Mouse (Mus musculus) E14TG2a.4 (cell line): Measurements from ENCODE around the gene Il10ra.

Source experiments
- H3K27me3 ChIP-seq: 2 replicates; pipeline ENCODE4 v1.6.1; 2014; ENCODE audit warnings: low read length, control low read depth; ENCODE audit not compliant: insufficient read depth
- H3K36me3 ChIP-seq: 2 replicates; pipeline ENCODE4 v1.6.1; 2014; ENCODE audit warnings: low read length, control low read depth; ENCODE audit not compliant: insufficient read depth
- H3K4me1 ChIP-seq: replicated peaks from 2 replicates; pipeline ENCODE4 v1.6.1; 2014; ENCODE audit warnings: low read depth, low read length, control low read depth
- H3K4me3 ChIP-seq: replicated peaks from 2 replicates; pipeline ENCODE4 v1.5.1; 2014; ENCODE audit warnings: mild to moderate bottlenecking, low read length
- H3K9me3 ChIP-seq: 2 replicates; pipeline ENCODE4 v1.6.1; 2014; ENCODE audit warnings: low read length, control low read depth
- CTCF ChIP-seq: conservative IDR thresholded peaks from 2 replicates; pipeline ENCODE4 v1.5.1; 2014; ENCODE audit warnings: low read length
- NANOG ChIP-seq: IDR thresholded peaks from 2 replicates; pipeline ENCODE4 v1.6.1; 2014; ENCODE audit warnings: borderline replicate concordance, low read length, mixed read lengths
- POU5F1 ChIP-seq: IDR thresholded peaks from 2 replicates; pipeline ENCODE4 v1.6.1; 2014; ENCODE audit warnings: low read length, borderline replicate concordance

The Il10ra gene

DNA sequence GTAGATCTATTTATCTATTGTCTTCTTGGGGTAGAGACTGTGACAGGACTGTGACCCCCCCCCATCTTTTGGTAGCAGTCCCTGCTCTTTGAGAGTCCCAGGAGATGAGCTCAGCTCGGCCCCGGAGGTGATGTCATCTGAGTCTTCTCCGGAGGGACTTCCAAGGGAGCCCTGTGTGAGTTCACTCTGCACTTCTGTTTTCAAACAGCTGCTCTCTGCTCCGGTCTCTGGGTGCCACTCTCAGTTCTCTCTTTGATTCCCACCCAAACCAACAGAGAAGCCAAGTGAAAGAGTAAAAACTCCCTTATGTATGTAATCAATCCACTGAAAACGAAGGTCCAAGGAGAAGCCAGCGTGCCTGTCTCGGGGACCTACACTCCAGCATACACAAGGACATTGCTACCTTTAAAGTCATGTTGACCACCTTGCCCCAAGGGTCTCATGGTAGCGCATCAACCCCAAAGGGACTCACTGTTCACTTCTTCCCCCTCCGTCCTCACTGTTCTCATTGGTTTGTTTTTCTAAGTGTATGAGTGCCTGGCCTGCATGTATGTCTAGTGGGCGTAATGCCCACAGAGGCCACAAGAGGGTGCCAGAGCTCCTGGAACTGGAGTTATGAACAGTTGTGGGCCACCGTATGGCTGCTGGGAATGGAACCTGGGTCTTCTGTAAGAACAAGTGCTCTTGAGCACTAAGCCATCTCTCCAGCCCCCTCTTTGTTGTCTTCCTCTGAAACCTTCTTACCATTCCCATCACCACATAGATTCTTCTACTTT is 30.5 kb upstream of the Il10ra start:
- H3K36me3 ChIP-seq = no peaks in the 10 kb centered on the region
- peaks cover 12% of the 10 kb centered on the region for H3K9me3 ChIP-seq
- no peaks in the 10 kb centered on the region for H3K27me3 ChIP-seq
- peaks cover 18% of the 10 kb centered on the region for H3K4me1 ChIP-seq
- H3K4me3 ChIP-seq = no peak overlapping the region
- TF ChIP-seq NANOG (no peak), CTCF (peak; percentile 84)

DNA sequence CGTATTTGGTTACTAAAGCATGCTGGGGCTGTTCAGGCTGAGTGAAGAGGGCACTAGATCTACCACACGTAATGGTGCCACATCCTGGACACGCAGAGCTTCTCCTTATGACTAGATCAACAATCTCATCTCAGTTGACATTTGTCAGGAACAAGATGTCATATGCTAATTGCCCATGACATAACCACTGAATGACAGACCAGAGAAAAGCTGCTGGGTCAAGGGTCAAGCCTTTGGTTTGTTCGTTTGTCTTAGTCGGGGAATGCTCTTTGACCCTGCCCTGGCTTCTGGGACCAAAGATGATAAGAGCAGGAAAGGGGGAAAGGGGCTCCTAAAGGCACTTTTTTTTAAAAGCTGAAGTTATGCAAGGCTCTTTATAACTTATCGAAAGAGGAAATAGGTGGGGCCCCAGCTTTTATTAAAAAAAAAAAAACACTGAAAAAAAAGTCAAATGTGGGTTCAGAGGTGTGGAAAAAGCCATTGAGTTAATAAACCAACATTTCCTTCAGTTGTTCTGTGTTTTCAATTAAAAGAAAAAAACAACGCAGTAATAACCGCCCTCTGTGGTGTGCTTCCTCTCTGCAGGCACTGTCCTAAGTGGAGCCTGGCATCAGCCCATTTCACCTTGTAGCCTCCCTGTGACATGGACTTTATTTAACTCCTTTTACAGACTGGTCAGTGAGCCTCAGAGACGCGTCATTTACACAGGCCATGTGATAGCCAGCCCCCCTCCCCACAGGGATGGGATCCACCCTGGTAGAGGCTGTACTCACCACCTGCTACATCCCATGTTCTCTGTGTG is 25.5 kb upstream of the Il10ra start:
- no peaks in the 10 kb centered on the region for H3K36me3 ChIP-seq
- H3K27me3 ChIP-seq = no peaks in the 10 kb centered on the region
- no peaks in the 10 kb centered on the region for H3K4me1 ChIP-seq
- TF ChIP-seq POU5F1 (no peak), NANOG (no peak), CTCF (no peak)
- H3K4me3 ChIP-seq = no peak overlapping the region
- H3K9me3 ChIP-seq = no peaks in the 10 kb centered on the region

DNA sequence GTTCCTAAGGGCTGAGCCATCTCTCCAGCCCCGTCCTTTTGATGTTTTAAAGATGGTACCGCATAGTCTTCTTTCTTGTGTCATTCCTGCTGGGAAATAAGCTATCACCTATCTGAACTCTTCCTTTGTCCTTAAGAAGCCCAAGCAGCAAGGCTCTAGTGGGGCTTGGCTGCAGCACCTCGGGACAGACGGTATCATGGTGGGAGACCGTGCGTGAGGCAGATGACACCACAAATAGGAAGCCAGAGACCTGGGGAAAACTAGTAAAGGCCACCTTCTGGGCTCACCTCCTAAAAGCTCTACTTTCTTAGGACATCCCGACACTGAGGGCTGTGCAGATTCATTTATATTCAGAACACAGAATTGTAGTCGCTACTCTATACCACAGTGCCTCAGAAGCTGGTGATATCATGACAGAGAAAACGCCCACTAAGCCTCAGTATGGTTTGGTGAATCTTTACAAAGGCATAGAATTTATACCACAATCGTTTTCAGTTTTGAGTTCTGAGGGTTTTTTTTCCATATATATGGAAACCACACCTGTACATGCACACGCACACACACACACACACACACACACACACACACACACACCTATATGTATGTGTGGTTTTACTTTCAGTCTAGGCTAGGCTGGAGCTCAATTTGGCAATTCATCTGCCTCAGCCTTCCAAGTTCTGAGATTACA is 22.7 kb upstream of the Il10ra start:
- TF ChIP-seq CTCF (no peak), POU5F1 (no peak), NANOG (no peak)
- Histone ChIP-seq H3K36me3 (no peaks in the 10 kb centered on the region), H3K4me1 (no peaks in the 10 kb centered on the region), H3K27me3 (no peaks in the 10 kb centered on the region), H3K4me3 (no peak overlapping the region), H3K9me3 (no peaks in the 10 kb centered on the region)

DNA sequence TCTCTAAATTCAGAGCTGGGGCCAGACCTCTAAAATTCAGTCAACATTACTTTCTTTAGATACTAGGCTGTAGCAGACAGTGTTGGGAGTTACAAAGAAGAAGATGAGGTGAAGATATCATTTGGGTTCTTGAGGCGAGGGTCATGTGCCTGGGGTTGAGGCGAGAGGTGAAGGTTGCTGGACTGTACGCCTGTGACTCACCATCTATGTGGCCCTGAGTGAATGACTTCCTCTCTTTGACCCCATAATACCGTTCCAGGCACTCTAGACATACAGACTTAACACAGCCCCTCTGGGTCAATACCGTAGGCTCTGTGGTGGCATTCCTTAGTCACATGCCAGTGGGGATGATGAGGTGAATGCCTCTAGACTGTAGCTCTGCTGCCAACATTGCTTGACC is 13.5 kb upstream of the Il10ra start:
- Histone ChIP-seq H3K9me3 (no peaks in the 10 kb centered on the region), H3K36me3 (no peaks in the 10 kb centered on the region), H3K4me1 (no peaks in the 10 kb centered on the region), H3K4me3 (no peak overlapping the region), H3K27me3 (no peaks in the 10 kb centered on the region)
- no peak for TF ChIP-seq NANOG
- TF ChIP-seq POU5F1 = no peak
- no peak for TF ChIP-seq CTCF

DNA sequence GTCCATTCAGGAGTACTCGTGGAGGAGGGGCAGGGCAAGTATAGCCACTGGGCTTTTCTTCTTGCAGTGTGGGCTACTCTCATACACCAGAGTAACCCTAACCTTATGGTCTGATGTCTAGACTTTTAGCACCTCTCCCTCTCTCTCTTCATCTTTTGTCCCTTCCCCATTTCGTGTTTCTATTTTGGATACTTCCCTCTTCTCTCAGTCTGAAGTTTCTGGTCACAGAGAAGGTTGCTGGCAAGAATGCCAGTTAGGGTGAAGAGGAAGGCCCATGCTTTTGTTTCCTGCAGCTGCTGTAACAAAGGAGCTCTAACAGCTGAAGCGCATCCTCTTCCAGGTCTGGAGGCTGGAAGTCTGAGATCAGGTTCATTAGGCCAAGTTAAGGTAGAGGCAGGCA is 11.9 kb upstream of the Il10ra start:
- H3K36me3 ChIP-seq = no peaks in the 10 kb centered on the region
- no peak overlapping the region for H3K4me3 ChIP-seq
- no peaks in the 10 kb centered on the region for H3K27me3 ChIP-seq
- no peaks in the 10 kb centered on the region for H3K4me1 ChIP-seq
- TF ChIP-seq POU5F1 = no peak
- no peak for TF ChIP-seq NANOG
- no peak for TF ChIP-seq CTCF
- no peaks in the 10 kb centered on the region for H3K9me3 ChIP-seq

DNA sequence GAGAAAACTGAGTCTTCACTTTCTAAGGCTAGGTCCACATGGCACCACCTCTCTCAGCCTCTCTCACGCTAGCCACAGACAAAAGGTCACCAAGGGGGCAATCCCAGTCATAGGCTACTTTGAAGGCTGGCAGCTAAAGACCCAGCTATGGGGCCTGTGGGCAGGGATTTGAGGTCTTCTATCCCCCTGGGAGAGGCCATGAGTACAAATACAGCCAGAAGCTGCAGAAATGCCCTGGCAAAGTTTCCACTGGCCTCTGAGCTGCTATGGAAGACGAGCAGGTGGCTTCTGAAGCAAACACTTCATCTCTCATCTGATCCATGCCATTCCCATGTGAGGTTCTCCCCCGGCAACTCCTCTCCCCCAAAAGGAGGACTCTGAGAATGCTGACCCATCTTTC is 11.1 kb upstream of the Il10ra start:
- no peaks in the 10 kb centered on the region for H3K4me1 ChIP-seq
- H3K36me3 ChIP-seq = no peaks in the 10 kb centered on the region
- H3K4me3 ChIP-seq = no peak overlapping the region
- H3K9me3 ChIP-seq = no peaks in the 10 kb centered on the region
- TF ChIP-seq NANOG (no peak), CTCF (no peak), POU5F1 (no peak)
- no peaks in the 10 kb centered on the region for H3K27me3 ChIP-seq

DNA sequence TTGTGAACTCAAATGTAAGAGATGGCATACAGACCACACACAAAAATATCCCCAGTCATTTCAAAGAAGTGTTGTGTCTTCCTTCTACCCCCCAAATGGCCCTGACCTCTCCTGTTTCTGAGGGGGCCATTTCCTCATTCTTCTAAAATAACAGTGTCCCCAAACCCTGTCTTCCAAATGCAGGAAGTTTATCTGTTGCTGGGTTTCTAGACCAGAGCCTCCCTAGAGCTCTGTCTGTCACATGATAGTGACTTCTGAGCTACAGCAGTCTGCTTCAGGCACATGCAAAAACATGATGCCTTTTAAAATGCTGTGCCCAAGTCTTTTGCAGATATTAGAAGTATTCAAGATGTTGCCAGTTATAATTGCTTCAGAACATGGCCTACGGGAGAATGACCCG is 5.7 kb upstream of the Il10ra start:
- H3K9me3 ChIP-seq = no peaks in the 10 kb centered on the region

DNA sequence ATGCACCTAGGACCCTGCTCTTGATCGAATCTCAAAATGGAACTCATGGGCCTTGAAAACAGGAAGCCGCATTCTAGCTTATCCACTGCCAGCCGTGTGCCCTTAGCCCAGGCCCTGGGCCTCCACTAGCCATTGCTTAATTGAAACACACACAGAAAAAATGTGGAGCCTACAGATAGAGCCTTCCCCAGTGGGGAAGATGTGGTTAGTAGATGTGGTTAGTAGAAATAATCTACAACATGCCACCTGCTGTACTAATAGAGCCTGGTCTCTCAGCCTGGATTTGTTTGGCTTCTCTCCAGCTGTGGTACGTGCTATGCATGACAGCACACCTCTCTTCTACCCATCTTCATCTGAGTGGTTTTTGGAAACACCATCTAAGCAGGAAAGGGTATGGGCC is 5.3 kb upstream of the Il10ra start:
- peaks cover 25% of the 10 kb centered on the region for H3K27me3 ChIP-seq
- no peaks in the 10 kb centered on the region for H3K36me3 ChIP-seq
- H3K9me3 ChIP-seq = no peaks in the 10 kb centered on the region
- no peak overlapping the region for H3K4me3 ChIP-seq
- 0 out of 2 replicates have a peak, but pooled peaks cover 3% of the 10 kb centered on the region for H3K4me1 ChIP-seq
- TF ChIP-seq POU5F1 = no peak
- TF ChIP-seq CTCF = no peak
- TF ChIP-seq NANOG = no peak

More for the DNA sequence above, 5.7 kb upstream of the Il10ra start:
- Histone ChIP-seq H3K4me3 (no peak overlapping the region), H3K27me3 (peaks cover 21% of the 10 kb centered on the region), H3K36me3 (no peaks in the 10 kb centered on the region), H3K4me1 (no peaks in the 10 kb centered on the region)
- TF ChIP-seq POU5F1 (no peak), NANOG (no peak), CTCF (no peak)
